Mouse (Mus musculus) bone marrow, adult 2 months (tissue): ENCODE measurements around the gene Sgsm2. TPM values are rescaled to one million over a fixed set of nuclear protein-coding genes. Genes with fewer than 3 reads are reported as not detected.
A peak's percentile ranks its signal among the peaks of the same experiment; 100 is the strongest.

ENCODE experiments used
- H3K27ac ChIP-seq: fragments of 200-500 bp; 2 replicates; pipeline ENCODE4 v1.5.1; 2012; ENCODE audit warnings: low read depth, mild to moderate bottlenecking, control low read depth, inconsistent platforms, low read length; ENCODE audit not compliant: control insufficient read depth, poor library complexity, insufficient read depth
- H3K4me1 ChIP-seq: fragments of 200-500 bp; 2 replicates; pipeline ENCODE4 v1.6.1; 2011; ENCODE audit warnings: low read length; ENCODE audit not compliant: control insufficient read depth, insufficient read depth
- H3K4me3 ChIP-seq: fragments of 200-500 bp; replicated peaks from 2 replicates; pipeline ENCODE3; 2011; ENCODE audit warnings: mild to moderate bottlenecking, low read depth, low read length, control low read depth; ENCODE audit not compliant: control insufficient read depth
- CTCF ChIP-seq: fragments of 200-500 bp; IDR thresholded peaks from 2 replicates; pipeline ENCODE4 v1.5.1; 2011; ENCODE audit warnings: low read length, control low read depth; ENCODE audit not compliant: control insufficient read depth, insufficient read depth
- POLR2A ChIP-seq: fragments of 200-500 bp; IDR thresholded peaks from 2 replicates; pipeline ENCODE4 v1.6.1; 2011; ENCODE audit warnings: low read depth, mild to moderate bottlenecking, control low read depth, low read length, borderline replicate concordance; ENCODE audit not compliant: control insufficient read depth
- WGBS: fragments of 180-500 bp; shearing (Covaris S2); methylation state at CpG from one replicate; pipeline ENCODE4 v1.1.7; 2018; 5-methylcytosine and 5-hydroxymethylcytosine counted together
- polyA plus RNA-seq: library from polyadenylated mRNA; stranded (reverse); fragments of >200 nt; gene quantifications from 2 replicates; pipeline ENCODE4 v1.2.4, GENCODE M21; 2011; ENCODE audit warnings: low replicate concordance; ENCODE audit not compliant: missing spikeins, insufficient read depth, insufficient read length

Gene Sgsm2
- polyA plus RNA-seq, 1 experiment: 4.8 TPM

DNA sequence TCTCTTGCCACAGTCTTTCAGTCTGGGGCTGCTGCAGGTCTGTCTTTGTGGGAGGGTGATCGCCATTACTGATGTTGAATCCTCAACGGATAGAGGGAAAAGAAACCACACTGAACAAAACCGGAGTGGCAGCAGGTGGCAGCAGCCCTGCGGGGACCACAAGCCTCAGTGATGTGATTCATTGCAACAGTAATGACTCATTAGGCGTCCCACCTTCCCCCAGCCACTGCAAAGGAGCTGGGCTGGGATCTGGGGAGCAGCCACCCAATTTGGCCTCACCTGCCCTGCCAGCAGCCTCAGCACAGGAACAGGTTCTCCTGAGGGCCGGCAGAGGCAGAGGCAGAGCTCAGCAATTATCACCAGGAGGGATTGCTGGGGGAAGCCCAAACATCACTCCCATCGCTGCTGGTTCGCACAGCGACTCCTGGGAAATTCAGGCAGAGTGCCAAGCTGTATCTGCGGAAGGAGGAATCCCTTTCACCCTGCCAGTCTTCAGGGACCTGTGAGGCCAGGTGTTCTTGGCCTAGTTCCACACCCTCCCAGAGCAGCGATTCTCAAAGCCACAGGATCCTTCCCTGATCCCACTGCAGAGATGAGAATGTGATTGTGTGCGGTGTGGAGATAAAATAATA is 25.8 kb downstream of the Sgsm2 start:
- Histone ChIP-seq H3K27ac (no peak overlapping the region), H3K4me1 (no peaks in the 10 kb centered on the region), H3K4me3 (no peak overlapping the region)
- WGBS: 69% methylated on average over 12 of the region's 12 CpGs
- TF ChIP-seq POLR2A (no peak), CTCF (no peak)

DNA sequence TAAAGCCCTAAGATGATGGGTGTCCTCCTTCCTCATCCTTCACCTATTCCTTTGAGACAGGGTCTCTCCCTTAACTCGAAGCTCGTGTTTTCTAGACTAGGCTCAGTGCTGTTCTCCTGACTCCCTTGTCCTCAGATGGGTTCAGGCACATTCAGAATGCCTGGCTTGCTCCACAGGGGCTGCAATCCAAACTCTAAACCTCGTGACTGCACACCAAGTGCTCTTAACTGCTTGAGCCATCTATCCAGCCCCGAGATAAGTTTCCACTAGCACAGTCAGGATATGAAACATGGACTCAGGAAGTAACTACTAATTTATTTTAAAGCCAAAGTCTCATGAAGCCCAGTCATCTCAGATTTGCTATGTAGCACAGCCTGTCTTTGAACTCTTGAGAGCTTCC is 26.3 kb downstream of the Sgsm2 start:
- H3K27ac ChIP-seq: no peak overlapping the region
- no peaks in the 10 kb centered on the region for H3K4me1 ChIP-seq
- WGBS: 71% methylated on average over 4 of the region's 4 CpGs
- TF ChIP-seq CTCF: no peak
- TF ChIP-seq POLR2A: no peak
- no peak overlapping the region for H3K4me3 ChIP-seq

- H3K4me1 ChIP-seq: no peaks in the 10 kb centered on the region
- H3K4me3 ChIP-seq: no peak overlapping the region
- TF ChIP-seq POLR2A: no peak
- TF ChIP-seq CTCF: no peak
- 84% methylated on average over 6 of the region's 6 CpGs for WGBS
- H3K27ac ChIP-seq: no peak overlapping the region
These were observed 27.3 kb downstream of the Sgsm2 start for GRCm38 (mm10) chr11:74869603-74870002.

- H3K27ac ChIP-seq: no peak overlapping the region
- no peak overlapping the region for H3K4me3 ChIP-seq
- TF ChIP-seq POLR2A (no peak), CTCF (no peak)
- WGBS: 87% methylated on average over 13 of the region's 13 CpGs
- H3K4me1 ChIP-seq: no peaks in the 10 kb centered on the region
These were observed 28.7 kb downstream of the Sgsm2 start for GRCm38 (mm10) chr11:74868046-74868760.

- Histone ChIP-seq H3K27ac (no peak overlapping the region), H3K4me3 (no peak overlapping the region), H3K4me1 (no peaks in the 10 kb centered on the region)
- no peak for TF ChIP-seq POLR2A
- no peak for TF ChIP-seq CTCF
- 77% methylated on average over 2 of the region's 2 CpGs for WGBS
These were observed 29.7 kb downstream of the Sgsm2 start for GRCm38 (mm10) chr11:74867181-74867580.

DNA sequence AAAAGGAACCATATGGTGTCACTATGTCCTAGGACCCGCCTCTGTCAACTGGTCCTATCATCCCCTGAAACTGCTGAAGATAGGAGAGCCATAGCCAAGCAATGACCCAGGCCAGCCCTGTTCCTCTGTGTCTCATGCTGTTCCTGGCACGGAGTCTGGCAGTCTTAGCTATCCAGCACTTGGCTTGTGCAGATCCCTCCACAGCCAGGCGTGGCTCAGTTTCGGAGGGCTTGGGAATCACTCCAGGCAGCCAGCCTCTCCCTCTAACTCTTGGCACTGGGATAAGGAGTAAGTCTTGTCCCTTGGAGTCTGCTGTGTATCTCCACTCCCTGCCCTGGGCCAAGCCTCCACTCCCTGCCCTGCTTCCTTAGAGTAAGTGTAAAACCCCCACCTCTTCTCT is 30.2 kb downstream of the Sgsm2 start:
- WGBS: 89% methylated on average over 4 of the region's 4 CpGs
- H3K4me1 ChIP-seq: no peaks in the 10 kb centered on the region
- no peak overlapping the region for H3K4me3 ChIP-seq
- no peak for TF ChIP-seq POLR2A
- no peak for TF ChIP-seq CTCF
- H3K27ac ChIP-seq: no peak overlapping the region

GRCm38 (mm10) chr11:74865252-74865651 is 31.6 kb downstream of the Sgsm2 start:
- Histone ChIP-seq H3K4me1 (no peaks in the 10 kb centered on the region), H3K4me3 (no peak overlapping the region), H3K27ac (no peak overlapping the region)
- no peak for TF ChIP-seq CTCF
- no peak for TF ChIP-seq POLR2A
- WGBS: 86% methylated on average over 9 of the region's 9 CpGs

DNA sequence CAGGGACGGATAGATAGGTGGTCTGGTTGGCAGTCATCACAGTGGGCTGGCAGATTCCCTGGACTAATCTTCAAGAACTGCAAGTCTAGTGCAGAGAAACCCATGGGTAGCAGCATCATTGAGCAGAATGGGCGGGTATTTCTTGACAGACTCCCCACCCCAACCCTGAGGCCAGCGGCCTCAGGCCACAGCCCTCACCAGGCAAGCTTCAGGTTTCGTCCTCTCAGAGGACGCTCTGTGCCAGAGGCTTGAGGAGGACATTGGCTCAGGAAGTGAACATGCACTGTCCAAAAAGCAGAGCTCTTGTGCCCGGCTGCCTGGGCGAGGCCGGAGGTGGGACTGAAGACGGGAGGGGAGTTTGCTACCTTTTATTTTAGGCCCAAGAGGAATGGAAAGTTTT is 32.4 kb downstream of the Sgsm2 start:
- H3K4me3 ChIP-seq: no peak overlapping the region
- 92% methylated on average over 9 of the region's 9 CpGs for WGBS
- H3K4me1 ChIP-seq: no peaks in the 10 kb centered on the region
- TF ChIP-seq POLR2A (no peak), CTCF (no peak)
- H3K27ac ChIP-seq: no peak overlapping the region

- Histone ChIP-seq H3K4me1 (no peaks in the 10 kb centered on the region), H3K4me3 (no peak overlapping the region)
- WGBS: 76% methylated on average over 11 of the region's 11 CpGs
These were observed 33.4 kb downstream of the Sgsm2 start for GRCm38 (mm10) chr11:74863471-74863870.

More at GRCm38 (mm10) chr11:74863471-74863870, 33.4 kb downstream of the Sgsm2 start:
- H3K27ac ChIP-seq: no peak overlapping the region
- TF ChIP-seq POLR2A (no peak), CTCF (0 out of 2 replicates have a peak, but pooled peaks have one; percentile 10)
